Mouse (Mus musculus) limb, embryonic 10.5 days (tissue): ENCODE data around the gene Syt1. TPM values are rescaled to one million over a fixed set of nuclear protein-coding genes. Genes with fewer than 3 reads are reported as not detected.

Experiments
- DNase-seq: peaks from one replicate; pipeline ENCODE4 v3.0.0-alpha.2; 2017; ENCODE audit warnings: low spot score
- H3K27ac ChIP-seq: fragments of 300-500 bp; sonication (generic); 2 replicates; pipeline ENCODE4 v1.5.1; 2016; ENCODE audit warnings: mild to moderate bottlenecking
- H3K27me3 ChIP-seq: fragments of 300-500 bp; sonication (generic); 2 replicates; pipeline ENCODE4 v1.6.1; 2016; ENCODE audit warnings: low read depth, mild to moderate bottlenecking; ENCODE audit not compliant: poor library complexity, severe bottlenecking
- H3K36me3 ChIP-seq: fragments of 300-500 bp; sonication (generic); 2 replicates; pipeline ENCODE4 v1.6.1; 2016; ENCODE audit warnings: mild to moderate bottlenecking, moderate library complexity
- H3K4me1 ChIP-seq: fragments of 300-500 bp; sonication (generic); 2 replicates; pipeline ENCODE4 v1.6.1; 2016
- H3K4me3 ChIP-seq: fragments of 300-500 bp; sonication (generic); 2 replicates; pipeline ENCODE4 v1.5.1; 2016; ENCODE audit warnings: mild to moderate bottlenecking, moderate library complexity
- H3K9me3 ChIP-seq: fragments of 300-500 bp; sonication (generic); replicated peaks from 2 replicates; pipeline ENCODE4 v1.6.1; 2016; ENCODE audit warnings: mild to moderate bottlenecking
- WGBS: fragments of 180-500 bp; shearing (Covaris S2); methylation state at CpG from one replicate; pipeline ENCODE4 v1.1.7; 2016; 5-methylcytosine and 5-hydroxymethylcytosine counted together
- polyA plus RNA-seq: library from polyadenylated mRNA; unstranded; fragments of >200 nt; fragmentation: Nextera tagmentation; extraction: Ambion mirVana; gene quantifications from 2 replicates; pipeline ENCODE4 v1.2.1, GENCODE M21; 2016

Syt1 gene
- polyA plus RNA-seq, 1 experiment from 2014 or later: 0.13 TPM

DNA sequence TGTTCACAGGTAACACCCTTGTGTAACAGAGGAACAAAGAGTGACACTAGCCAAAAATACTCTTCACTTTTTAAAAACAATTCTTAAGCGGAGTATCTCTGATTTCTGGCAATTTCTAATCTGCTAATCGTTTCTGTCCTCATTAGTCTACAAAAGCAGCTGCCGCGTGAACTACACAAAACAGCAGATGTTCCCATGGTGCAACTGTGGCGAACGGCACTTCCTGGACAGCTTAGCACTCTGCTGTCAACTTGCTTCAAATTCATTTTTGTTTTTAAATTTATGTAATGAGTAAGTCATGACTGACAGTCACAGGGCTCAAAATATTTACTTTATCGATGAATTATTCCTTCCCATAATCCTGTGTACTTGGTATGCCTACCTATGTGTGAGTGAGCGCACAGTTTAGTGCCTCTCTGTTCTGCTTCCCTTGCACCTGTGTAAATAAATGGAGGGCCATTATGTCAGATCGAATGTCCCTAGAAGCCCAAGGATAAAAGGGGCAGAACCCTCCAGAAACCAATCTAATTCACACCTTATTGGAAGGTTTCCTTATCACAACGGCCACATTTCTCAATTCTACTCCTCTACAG lies 73.8 kb downstream of the Syt1 start:
- no peak for DNase-seq
- H3K4me1 ChIP-seq: no peaks in the 10 kb centered on the region
- WGBS: 91% methylated on average over 10 of the region's 10 CpGs
- no peak overlapping the region for H3K27ac ChIP-seq
- H3K4me3 ChIP-seq: no peak overlapping the region
- no peaks in the 10 kb centered on the region for H3K36me3 ChIP-seq
- H3K9me3 ChIP-seq: no peaks in the 10 kb centered on the region
- no peaks in the 10 kb centered on the region for H3K27me3 ChIP-seq

DNA sequence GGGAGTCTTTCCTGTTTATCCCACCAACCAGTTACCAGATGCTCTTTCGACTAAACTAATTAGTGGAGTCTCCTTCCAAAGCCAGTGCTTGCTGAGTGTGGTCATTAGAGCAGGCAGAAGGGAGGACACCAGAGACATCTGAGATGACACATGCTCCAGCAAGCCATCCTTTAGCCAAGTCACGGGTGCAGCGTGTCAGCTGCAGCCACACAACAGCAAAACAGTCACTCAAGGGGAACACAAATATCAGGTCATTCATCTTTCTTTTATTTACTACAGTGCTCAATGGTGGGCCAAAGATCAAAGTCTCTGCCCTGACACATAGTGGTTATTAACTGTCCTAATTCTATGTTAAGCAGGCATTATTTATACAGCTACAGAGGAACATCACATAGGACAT lies 80.5 kb downstream of the Syt1 start:
- 61% methylated on average over 3 of the region's 3 CpGs for WGBS
- no peak for DNase-seq

DNA sequence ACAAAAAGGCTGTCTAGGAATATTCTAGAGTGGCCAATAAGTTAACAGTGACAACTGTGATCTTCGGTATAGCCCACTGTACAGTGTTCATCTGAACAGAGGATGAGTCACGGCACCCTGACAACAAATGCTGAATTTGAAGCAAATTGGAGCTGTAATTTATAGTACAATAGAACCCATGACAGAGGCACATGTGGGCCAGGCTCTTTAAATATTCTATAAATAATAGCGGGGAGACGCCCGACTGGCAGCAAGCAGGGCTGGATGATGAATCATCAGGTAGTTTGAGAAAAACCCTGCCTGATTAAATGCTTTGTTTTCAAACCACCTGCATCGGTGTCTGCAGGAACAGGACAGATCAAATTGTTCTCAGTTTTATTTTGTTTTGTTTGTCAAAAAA lies 81.1 kb downstream of the Syt1 start:
- H3K27me3 ChIP-seq: no peaks in the 10 kb centered on the region
- WGBS: 94% methylated on average over 6 of the region's 6 CpGs
- no peaks in the 10 kb centered on the region for H3K36me3 ChIP-seq
- no peak overlapping the region for H3K4me3 ChIP-seq
- no peaks in the 10 kb centered on the region for H3K4me1 ChIP-seq
- H3K9me3 ChIP-seq: no peaks in the 10 kb centered on the region
- no peak for DNase-seq
- no peak overlapping the region for H3K27ac ChIP-seq

More for the DNA sequence above, 80.5 kb downstream of the Syt1 start:
- Histone ChIP-seq H3K4me1 (no peaks in the 10 kb centered on the region), H3K9me3 (no peaks in the 10 kb centered on the region), H3K27me3 (no peaks in the 10 kb centered on the region), H3K27ac (no peak overlapping the region), H3K36me3 (no peaks in the 10 kb centered on the region), H3K4me3 (no peak overlapping the region)

DNA sequence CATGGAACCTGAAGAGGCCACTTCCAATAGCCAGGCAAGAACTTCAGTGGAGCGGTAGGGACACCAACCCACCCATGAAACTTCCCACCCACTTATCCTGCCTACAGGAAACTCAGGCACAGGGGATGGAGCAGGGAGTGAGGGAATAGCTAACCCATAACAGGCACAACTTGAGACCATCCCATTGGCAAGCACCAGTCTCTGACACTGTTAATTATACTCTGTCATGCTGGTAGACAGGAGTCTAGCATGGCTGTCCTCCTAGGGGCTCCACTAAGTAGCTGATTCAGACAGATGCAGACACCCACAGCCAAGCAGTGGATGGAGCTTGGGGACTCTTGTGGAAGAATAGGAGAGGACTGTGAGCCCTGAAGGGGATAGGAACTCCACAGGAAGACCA lies 105.5 kb downstream of the Syt1 start:
- Histone ChIP-seq H3K4me1 (no peaks in the 10 kb centered on the region), H3K36me3 (no peaks in the 10 kb centered on the region), H3K27ac (no peak overlapping the region), H3K9me3 (no peaks in the 10 kb centered on the region), H3K27me3 (no peaks in the 10 kb centered on the region), H3K4me3 (no peak overlapping the region)
- 93% methylated on average over 1 of the region's 1 CpGs for WGBS
- DNase-seq: no peak

DNA sequence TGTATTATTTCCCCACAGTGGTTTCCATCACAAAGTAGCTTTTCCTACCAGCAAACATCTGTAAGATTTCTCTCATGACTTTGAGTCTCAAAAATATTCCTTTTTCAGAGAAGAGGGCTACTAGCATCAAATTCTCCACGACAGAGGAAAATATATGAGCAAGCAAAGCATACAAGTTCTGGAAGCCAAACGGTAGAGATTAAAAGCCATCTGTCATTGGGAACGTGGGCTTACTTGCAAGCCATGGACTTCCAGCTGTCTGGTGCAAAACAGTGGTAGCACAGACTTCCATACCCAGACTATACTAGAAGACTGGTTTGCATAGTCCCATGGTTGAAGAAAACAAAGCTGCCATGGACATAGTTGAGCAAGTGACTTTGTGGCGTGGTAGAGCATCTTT lies 106.4 kb downstream of the Syt1 start:
- H3K4me3 ChIP-seq: no peak overlapping the region
- H3K27me3 ChIP-seq: no peaks in the 10 kb centered on the region
- no peak for DNase-seq
- no peaks in the 10 kb centered on the region for H3K4me1 ChIP-seq
- H3K36me3 ChIP-seq: no peaks in the 10 kb centered on the region
- WGBS: 84% methylated on average over 4 of the region's 4 CpGs
- no peaks in the 10 kb centered on the region for H3K9me3 ChIP-seq
- H3K27ac ChIP-seq: no peak overlapping the region

DNA sequence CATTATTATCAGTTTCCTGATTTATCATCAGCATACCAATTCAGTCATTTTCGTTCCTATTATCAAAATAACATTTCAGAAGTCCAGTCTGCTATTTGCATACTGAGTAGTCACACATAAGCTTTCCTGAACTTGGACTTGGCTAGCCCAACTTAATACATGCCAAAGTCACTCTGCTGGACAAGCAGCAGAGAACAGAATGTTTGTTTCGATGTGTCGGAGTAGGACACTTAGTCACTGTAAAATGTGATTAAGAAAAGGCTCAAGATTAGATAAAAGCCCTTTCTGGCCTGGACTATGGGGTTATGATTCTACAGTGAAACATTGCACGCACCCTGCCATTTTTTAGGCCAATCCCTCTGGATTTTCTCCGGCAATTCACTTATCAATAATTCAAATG lies 114.3 kb downstream of the Syt1 start:
- WGBS: 92% methylated on average over 5 of the region's 5 CpGs
- H3K27me3 ChIP-seq: no peaks in the 10 kb centered on the region
- no peaks in the 10 kb centered on the region for H3K4me1 ChIP-seq
- H3K9me3 ChIP-seq: no peaks in the 10 kb centered on the region
- H3K27ac ChIP-seq: no peak overlapping the region
- no peak for DNase-seq
- H3K4me3 ChIP-seq: no peak overlapping the region
- no peaks in the 10 kb centered on the region for H3K36me3 ChIP-seq

DNA sequence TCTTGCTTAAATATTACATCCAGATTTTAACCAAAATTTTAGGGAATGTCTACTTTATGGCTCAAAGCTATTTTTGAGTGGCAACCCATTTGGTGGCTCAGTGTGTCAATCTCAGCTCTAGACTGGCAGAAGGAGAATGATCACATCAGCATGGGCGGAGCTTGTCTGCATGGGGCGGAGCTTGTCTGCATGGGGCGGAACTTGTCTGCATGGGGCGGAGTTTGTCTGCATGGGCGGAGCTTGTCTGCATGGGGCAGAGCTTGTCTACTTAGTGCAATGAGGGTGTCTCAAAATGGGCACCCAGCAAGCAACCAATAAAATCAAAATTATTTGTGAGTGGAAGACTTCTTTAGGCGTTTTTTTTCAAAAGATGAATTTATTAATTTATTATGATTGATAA lies 117.5 kb downstream of the Syt1 start:
- WGBS: 87% methylated on average over 6 of the region's 6 CpGs
- Histone ChIP-seq H3K36me3 (no peaks in the 10 kb centered on the region), H3K4me3 (no peak overlapping the region), H3K4me1 (no peaks in the 10 kb centered on the region), H3K27ac (no peak overlapping the region), H3K27me3 (no peaks in the 10 kb centered on the region), H3K9me3 (no peaks in the 10 kb centered on the region)
- no peak for DNase-seq

DNA sequence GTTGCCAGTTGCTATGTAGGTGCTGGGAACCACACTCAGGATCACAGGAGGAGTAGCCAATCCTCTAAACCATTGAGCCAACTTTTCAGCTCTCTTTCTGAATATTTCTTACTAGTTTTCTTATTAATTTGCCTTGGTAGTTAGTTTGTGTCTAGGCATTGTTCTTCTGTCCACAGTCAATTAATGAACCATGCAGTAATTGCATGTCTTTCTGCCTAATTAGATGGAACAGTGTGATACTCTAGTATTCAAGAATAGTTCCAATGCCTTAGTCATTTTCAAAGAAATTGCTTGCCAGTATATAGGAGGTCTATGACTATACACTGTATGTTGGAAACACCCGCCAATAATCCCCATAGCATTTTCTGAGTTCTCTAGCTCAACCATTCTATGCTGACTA lies 118.3 kb downstream of the Syt1 start:
- DNase-seq: no peak
- 97% methylated on average over 1 of the region's 1 CpGs for WGBS
- H3K27me3 ChIP-seq: no peaks in the 10 kb centered on the region
- no peaks in the 10 kb centered on the region for H3K4me1 ChIP-seq
- no peak overlapping the region for H3K27ac ChIP-seq
- H3K9me3 ChIP-seq: no peaks in the 10 kb centered on the region
- H3K36me3 ChIP-seq: no peaks in the 10 kb centered on the region
- no peak overlapping the region for H3K4me3 ChIP-seq

DNA sequence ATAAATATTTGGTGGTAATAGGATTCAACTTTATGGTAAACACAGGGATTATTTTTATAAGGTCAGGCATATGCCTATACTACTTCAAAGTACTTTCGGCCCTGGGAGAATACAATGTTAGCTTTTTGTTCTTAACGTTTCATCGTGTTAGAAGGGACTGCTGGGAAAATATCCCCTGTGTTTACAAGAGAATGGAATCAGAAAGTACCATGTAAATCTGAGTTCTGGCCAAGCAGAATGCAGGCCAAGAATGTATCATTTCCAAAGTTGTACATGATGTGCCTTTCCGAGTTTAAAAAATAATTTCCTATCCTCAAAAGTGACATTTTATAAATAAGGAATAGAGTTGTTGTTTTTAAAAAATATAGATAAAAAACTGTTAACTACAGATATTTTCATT lies 121.7 kb downstream of the Syt1 start:
- no peak overlapping the region for H3K27ac ChIP-seq
- no peaks in the 10 kb centered on the region for H3K27me3 ChIP-seq
- whole genome bisulfite sequencing: 91% methylated on average over 4 of the region's 4 CpGs
- no peak overlapping the region for H3K4me3 ChIP-seq
- H3K9me3 ChIP-seq: no peaks in the 10 kb centered on the region
- no peaks in the 10 kb centered on the region for H3K4me1 ChIP-seq
- no peaks in the 10 kb centered on the region for H3K36me3 ChIP-seq
- DNase-seq: no peak

DNA sequence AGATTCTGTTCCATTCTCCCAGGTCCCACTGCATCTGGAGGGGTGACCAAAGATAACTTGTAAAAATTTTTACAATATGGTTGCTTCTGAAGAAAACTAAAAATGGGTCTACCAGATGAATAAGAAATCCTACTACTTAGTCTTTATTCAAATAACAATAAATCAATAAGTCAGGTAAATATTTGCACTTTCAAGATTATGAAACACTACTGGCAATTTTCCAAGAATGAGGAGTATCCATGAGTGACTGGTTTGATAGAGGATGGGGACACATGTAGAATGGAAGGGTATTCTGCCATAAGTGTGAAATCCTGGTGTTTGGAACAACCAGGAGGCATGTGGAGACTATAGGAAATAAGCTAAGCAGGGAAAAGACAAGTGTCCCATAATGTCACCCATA lies 124.0 kb downstream of the Syt1 start:
- Histone ChIP-seq H3K4me1 (no peaks in the 10 kb centered on the region), H3K27me3 (no peaks in the 10 kb centered on the region), H3K36me3 (no peaks in the 10 kb centered on the region), H3K9me3 (no peaks in the 10 kb centered on the region), H3K27ac (no peak overlapping the region), H3K4me3 (no peak overlapping the region)
- no peak for DNase-seq

DNA sequence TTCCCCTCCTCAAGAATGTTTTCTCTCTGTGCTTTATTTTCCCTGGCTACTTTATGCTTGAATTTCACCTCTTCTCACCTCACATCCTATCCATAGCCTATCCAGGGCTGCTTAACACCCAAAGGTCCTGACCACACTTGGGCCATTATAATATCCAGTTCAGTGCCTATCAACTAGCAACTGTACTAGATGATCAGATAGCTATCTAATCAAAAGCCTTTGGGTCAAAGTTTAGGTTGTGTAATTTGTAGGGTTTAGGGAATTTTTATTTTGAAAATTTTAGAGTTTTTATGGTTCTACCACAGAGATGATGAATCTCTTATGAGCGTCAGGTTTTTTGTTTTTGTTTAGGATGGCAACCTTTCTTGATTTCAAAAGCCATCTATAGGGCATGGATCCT lies 125.0 kb downstream of the Syt1 start:
- Histone ChIP-seq H3K9me3 (no peaks in the 10 kb centered on the region), H3K4me3 (no peak overlapping the region), H3K36me3 (no peaks in the 10 kb centered on the region), H3K4me1 (no peaks in the 10 kb centered on the region), H3K27ac (no peak overlapping the region), H3K27me3 (no peaks in the 10 kb centered on the region)
- no peak for DNase-seq
- WGBS: 93% methylated on average over 1 of the region's 1 CpGs

DNA sequence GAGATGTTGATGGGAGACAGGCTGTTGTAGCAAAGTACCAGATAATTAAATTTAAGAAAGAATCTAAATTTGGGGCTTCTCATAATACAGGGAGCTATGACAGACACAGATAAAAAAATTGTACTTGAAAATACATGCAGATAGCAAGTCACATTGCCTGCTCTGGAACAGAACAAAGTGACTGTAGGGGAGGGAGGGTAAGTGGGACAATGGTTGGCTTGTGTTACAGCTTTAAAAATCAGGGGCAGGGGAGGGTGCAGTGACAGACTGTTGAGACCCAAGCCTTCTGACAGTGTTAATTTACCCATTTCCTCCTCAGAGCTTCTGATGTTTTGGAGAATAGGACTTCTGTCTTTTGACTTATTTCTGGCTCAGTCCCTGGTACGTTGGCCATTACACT lies 126.3 kb downstream of the Syt1 start:
- no peak overlapping the region for H3K27ac ChIP-seq
- H3K27me3 ChIP-seq: no peaks in the 10 kb centered on the region
- no peaks in the 10 kb centered on the region for H3K9me3 ChIP-seq
- WGBS: 77% methylated on average over 1 of the region's 1 CpGs
- no peaks in the 10 kb centered on the region for H3K4me1 ChIP-seq
- H3K4me3 ChIP-seq: no peak overlapping the region
- DNase-seq: no peak
- H3K36me3 ChIP-seq: no peaks in the 10 kb centered on the region

DNA sequence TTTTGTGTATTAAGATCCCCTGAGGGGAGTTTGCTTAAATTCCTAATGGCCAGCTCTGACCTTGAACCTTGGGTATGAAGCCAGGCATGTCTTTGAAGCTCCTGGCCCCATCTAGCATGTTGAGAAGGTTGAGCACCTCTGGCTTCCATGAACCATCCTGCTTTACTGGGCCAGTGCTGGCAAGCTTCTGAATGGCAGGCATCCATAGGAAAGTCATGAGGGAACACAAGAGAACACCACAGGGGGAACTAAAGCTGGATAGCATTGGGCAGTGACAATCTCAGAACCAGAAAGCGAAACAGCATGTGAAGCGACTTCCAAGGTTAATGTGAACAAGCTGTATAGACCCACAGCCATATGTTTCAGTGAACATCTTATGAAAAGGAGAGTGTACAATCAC lies 130.4 kb downstream of the Syt1 start:
- no peaks in the 10 kb centered on the region for H3K27me3 ChIP-seq
- 92% methylated on average over 2 of the region's 2 CpGs for WGBS
- H3K9me3 ChIP-seq: no peaks in the 10 kb centered on the region
- DNase-seq: no peak
- H3K36me3 ChIP-seq: no peaks in the 10 kb centered on the region
- H3K27ac ChIP-seq: no peak overlapping the region
- H3K4me3 ChIP-seq: no peak overlapping the region
- H3K4me1 ChIP-seq: no peaks in the 10 kb centered on the region

DNA sequence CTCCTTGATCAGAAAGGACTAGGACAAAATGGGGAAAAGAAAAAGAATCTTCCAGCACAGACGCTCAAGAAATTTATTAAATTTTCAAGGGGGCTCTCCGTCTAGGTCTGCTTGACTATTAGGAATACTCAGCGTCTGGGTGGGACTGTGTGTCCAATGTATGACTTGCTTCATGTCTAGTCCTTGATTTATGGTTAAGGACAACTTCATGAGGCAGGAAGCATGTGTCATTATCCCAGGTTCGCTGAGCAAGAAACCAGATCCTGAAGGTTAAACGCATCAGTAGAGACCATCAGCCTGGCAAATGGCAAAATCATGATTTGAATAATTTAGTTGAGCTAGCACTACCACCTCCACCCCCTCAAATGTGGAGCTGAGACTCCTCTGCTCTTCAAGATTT lies 135.1 kb downstream of the Syt1 start:
- H3K27me3 ChIP-seq: no peaks in the 10 kb centered on the region
- no peak overlapping the region for H3K27ac ChIP-seq
- H3K36me3 ChIP-seq: no peaks in the 10 kb centered on the region
- H3K4me1 ChIP-seq: no peaks in the 10 kb centered on the region
- no peaks in the 10 kb centered on the region for H3K9me3 ChIP-seq
- no peak overlapping the region for H3K4me3 ChIP-seq
- DNase-seq: no peak
- 92% methylated on average over 5 of the region's 5 CpGs for WGBS
